Mouse (Mus musculus) left cerebral cortex, adult 6 months (tissue): ENCODE measurements around the gene Gpc1. TPM values are rescaled to one million over a fixed set of nuclear protein-coding genes. Genes with fewer than 3 reads are reported as not detected.

Source experiments
- long read RNA-seq, 2 experiments: library from polyadenylated mRNA; unstranded; transcript quantifications; one replicate each; pipeline ENCODE4 v2.0.0; 2019 to 2020
- polyA plus RNA-seq: library from polyadenylated mRNA; unstranded; fragments of <200 nt; fragmentation: Nextera tagmentation; gene quantifications from 2 replicates; pipeline ENCODE4 v1.2.3, GENCODE M21; 2021

Gene Gpc1
- polyA plus RNA-seq = 9.3 and 33.7 TPM in 2 replicates
- long read RNA-seq, experiment 1, full-length matches to known transcripts = 15 of 73 reads
- long read RNA-seq, experiment 1, partial matches to known transcripts = 50 of 73 reads
- long read RNA-seq, experiment 1, other reads (novel, unspliced or antisense) = 8 of 73 reads
- long read RNA-seq, experiment 2, partial matches to known transcripts = 0 of 28 reads
- long read RNA-seq, experiment 2, other reads (novel, unspliced or antisense) = 28 of 28 reads

GRCm38 (mm10) chr1:92831188-92832001 lies at the start of gene Gpc1:
TSS of gene Gpc1 (plus strand) at chr1:92831645.

GRCm38 (mm10) chr1:92902786-92903185 lies 71.3 kb downstream of the Gpc1 start, which contains the start of gene Ankmy1:
TSS of gene Ankmy1 (minus strand) at chr1:92902906.

GRCm38 (mm10) chr1:92906779-92907631 lies 75.6 kb downstream of the Gpc1 start, which contains the start of gene Dusp28:
TSS of gene Dusp28 (plus strand) at chr1:92906981.

Other genes with a start within 250 kb of the Gpc1 start
- not detected in 2 replicates for gene Olfr1412, start 245.9 kb upstream of the Gpc1 start, polyA plus RNA-seq
- not detected in 2 replicates for gene Olfr1411, start 237.2 kb upstream of the Gpc1 start, polyA plus RNA-seq
- not detected in 2 replicates for gene Olfr1410, start 225.9 kb upstream of the Gpc1 start, polyA plus RNA-seq
- not detected in 2 replicates for gene Olfr12, start 213.9 kb upstream of the Gpc1 start, polyA plus RNA-seq
- 880 and 926 TPM in 2 replicates for gene Cops9, start 189.7 kb upstream of the Gpc1 start, polyA plus RNA-seq
- gene Otos, start 182.8 kb upstream of the Gpc1 start, polyA plus RNA-seq = 0.46 and 0.63 TPM in 2 replicates
- gene Ankmy1, start 71.3 kb downstream of the Gpc1 start, polyA plus RNA-seq = 0.14 and 0.42 TPM in 2 replicates
- 35.0 and 44.7 TPM in 2 replicates for gene Dusp28, start 75.3 kb downstream of the Gpc1 start, polyA plus RNA-seq
- gene Rnpepl1, start 79.1 kb downstream of the Gpc1 start, polyA plus RNA-seq = 7.9 and 15.2 TPM in 2 replicates
- 28.1 and 34.0 TPM in 2 replicates for gene Capn10, start 102.7 kb downstream of the Gpc1 start, polyA plus RNA-seq
- gene Gpr35, start 119.2 kb downstream of the Gpc1 start, polyA plus RNA-seq = 0.06 and 0.24 TPM in 2 replicates
- not detected in 2 replicates for gene Aqp12, start 174.7 kb downstream of the Gpc1 start, polyA plus RNA-seq